Mouse (Mus musculus): ENCODE data around the gene Plpp1.

DNA sequence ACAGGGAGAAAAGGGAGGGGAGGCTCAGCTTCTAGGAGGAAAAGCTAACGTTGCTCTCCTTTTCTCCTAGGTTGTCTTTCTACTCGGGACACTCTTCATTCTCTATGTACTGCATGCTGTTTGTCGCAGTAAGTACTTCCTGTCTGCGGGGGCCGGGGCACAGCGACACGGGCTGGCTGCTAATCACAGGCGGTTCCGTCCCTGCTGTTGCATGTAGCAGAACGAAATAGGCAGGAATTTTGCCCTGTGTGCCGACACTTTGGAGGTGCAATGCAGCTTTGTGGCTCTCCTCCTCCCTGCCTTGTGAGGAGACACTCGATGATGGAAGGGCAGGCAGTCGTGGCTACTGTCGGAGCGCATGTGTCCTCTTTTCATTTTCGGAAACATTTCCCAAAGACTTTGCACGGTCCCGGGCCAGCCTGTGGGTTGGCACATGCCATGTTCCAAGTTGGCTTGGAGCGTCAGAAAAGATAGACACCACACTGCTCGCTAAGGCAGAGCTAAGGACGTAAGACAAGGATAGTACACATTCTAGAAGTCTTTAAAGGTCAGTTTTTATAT, 59.1 kb downstream of the Plpp1 start:
- TF ChIP-seq CTCF (IDR thresholded peaks at IDR 0.05; ENCODE audit: low read depth) (no peak), EP300 (optimal IDR thresholded peaks at IDR 0.05) (no peak)

Measured in stomach, postnatal 0 days (tissue).